Mouse (Mus musculus) R1 (cell line): ENCODE data around the gene Clmp.
"Not testable (repeated sequence)": the region's sequence is repeated elsewhere in the genome, so short reads cannot be mapped to it uniquely, and the experiment has no call there.

Experiments
- DNase-seq: peaks from one replicate; pipeline ENCODE4 v3.0.0-alpha.2; 2018; ENCODE audit warnings: low read depth, low spot score

The Clmp gene

GRCm38 (mm10) chr9:40730701-40731590 lies 45.2 kb downstream of the Clmp start:
- DNase-seq = peak; percentile 61

GRCm38 (mm10) chr9:40731591-40732048 lies 45.9 kb downstream of the Clmp start:
- DNase-seq = peak; percentile 72

- no peak for DNase-seq
Observed at GRCm38 (mm10) chr9:40732302-40732701, 46.5 kb downstream of the Clmp start.

- DNase-seq = peak; percentile 18
Observed at GRCm38 (mm10) chr9:40737117-40737516, 51.4 kb downstream of the Clmp start.

- no peak for DNase-seq
Observed at GRCm38 (mm10) chr9:40743525-40744034, 57.8 kb downstream of the Clmp start.

GRCm38 (mm10) chr9:40744233-40744632 lies 58.5 kb downstream of the Clmp start:
- no peak for DNase-seq

GRCm38 (mm10) chr9:40746796-40747195 lies 61.0 kb downstream of the Clmp start:
- no peak for DNase-seq

GRCm38 (mm10) chr9:40747249-40747648 lies 61.5 kb downstream of the Clmp start:
- DNase-seq = no peak

GRCm38 (mm10) chr9:40749832-40750620 lies 64.3 kb downstream of the Clmp start:
- peak; percentile 76 for DNase-seq

GRCm38 (mm10) chr9:40751749-40752148 lies 66.0 kb downstream of the Clmp start:
- DNase-seq = peak; percentile 31

- DNase-seq = peak; percentile 90
Observed at GRCm38 (mm10) chr9:40756401-40756800, 70.6 kb downstream of the Clmp start.

- DNase-seq = peak; percentile 54
Observed at GRCm38 (mm10) chr9:40757105-40757626, 71.4 kb downstream of the Clmp start.

GRCm38 (mm10) chr9:40757685-40758270 lies 72.0 kb downstream of the Clmp start:
- DNase-seq = peak; percentile 96

GRCm38 (mm10) chr9:40762354-40762753 lies 76.6 kb downstream of the Clmp start:
- DNase-seq = no peak

- peak; percentile 60 for DNase-seq
Observed at GRCm38 (mm10) chr9:40764887-40765580, 79.3 kb downstream of the Clmp start.

GRCm38 (mm10) chr9:40765581-40765940 lies 79.8 kb downstream of the Clmp start:
- DNase-seq = peak; percentile 79

- peak; percentile 70 for DNase-seq
Observed at GRCm38 (mm10) chr9:40766058-40766605, 80.4 kb downstream of the Clmp start.

- DNase-seq = peak; percentile 81
Observed at GRCm38 (mm10) chr9:40767946-40768345, 82.2 kb downstream of the Clmp start.

GRCm38 (mm10) chr9:40772246-40772645 lies 86.5 kb downstream of the Clmp start:
- DNase-seq = peak; percentile 25

- DNase-seq = not testable (repeated sequence)
Observed at GRCm38 (mm10) chr9:40773142-40773541, 87.4 kb downstream of the Clmp start.

- DNase-seq = no peak
Observed at GRCm38 (mm10) chr9:40773869-40774268, 88.1 kb downstream of the Clmp start.
